Comparison of ENCODE assay signal across 17 mouse cellular contexts in genomic region chr3:10952583-10952982, GRCm38 (mm10).
"Had no signal": no experiment of that assay in that cellular context is flagged by ENCODE, and none has a peak within 500 bp of the region (broad histone marks: within the 10 kb centered on the region; RNA-seq: fewer than 3 reads in every experiment).

No protein-coding gene starts in this region.

- ATAC-seq: liver, postnatal 0 days; midbrain, embryonic 13.5 days; midbrain, embryonic 15.5 days had no signal

- H3K4me1 ChIP-seq: liver, embryonic 13.5 days; liver, embryonic 15.5 days; megakaryocyte, embryonic 14.5 days; midbrain, embryonic 13.5 days; midbrain, embryonic 15.5 days; neural tube, embryonic 12.5 days; stomach, embryonic 15.5 days had no signal

- H3K4me2 ChIP-seq: liver, embryonic 11.5 days; liver, embryonic 13.5 days; liver, embryonic 15.5 days; midbrain, embryonic 11.5 days; midbrain, embryonic 13.5 days; midbrain, embryonic 15.5 days; neural tube, embryonic 12.5 days; stomach, embryonic 15.5 days had no signal

- H3K9me3 ChIP-seq: liver, embryonic 13.5 days; liver, embryonic 15.5 days; midbrain, embryonic 13.5 days; midbrain, embryonic 15.5 days; neural tube, embryonic 12.5 days; stomach, embryonic 15.5 days had no signal

- H3K36me3 ChIP-seq: liver, embryonic 13.5 days; liver, embryonic 15.5 days; midbrain, embryonic 13.5 days; midbrain, embryonic 15.5 days; neural tube, embryonic 12.5 days; stomach, embryonic 15.5 days had no signal

- H3K27ac ChIP-seq: liver, embryonic 13.5 days; liver, embryonic 15.5 days; macrophage; midbrain, embryonic 13.5 days; midbrain, embryonic 15.5 days; neural tube, embryonic 12.5 days; stomach, embryonic 15.5 days; stomach, postnatal 0 days had no signal

- H3K27me3 ChIP-seq: liver, embryonic 13.5 days; liver, embryonic 15.5 days; megakaryocyte, embryonic 14.5 days; midbrain, embryonic 13.5 days; midbrain, embryonic 15.5 days; neural tube, embryonic 12.5 days; stomach, embryonic 15.5 days had no signal

- H3K9ac ChIP-seq: liver, embryonic 13.5 days; liver, embryonic 15.5 days; liver, postnatal 0 days; midbrain, embryonic 13.5 days; midbrain, embryonic 15.5 days; neural tube, embryonic 12.5 days; stomach, embryonic 15.5 days had no signal

- H3K4me3 ChIP-seq: liver, embryonic 13.5 days; liver, embryonic 15.5 days; megakaryocyte, embryonic 14.5 days; midbrain, embryonic 13.5 days; midbrain, embryonic 15.5 days; neural tube, embryonic 12.5 days; stomach, embryonic 15.5 days had no signal

- DNase-seq: liver; liver, embryonic 13.5 days; liver, postnatal 0 days; right cerebral cortex, postnatal 14 days; thymus, adult 2 months; thymus, postnatal 25 days; thymus, postnatal 4 days had no signal
